ENCODE assay signal across 8 mouse cellular contexts in genomic region chr4:133730122-133730521, GRCm38 (mm10). TPM values are rescaled to one million over a fixed set of nuclear protein-coding genes. Genes with fewer than 3 reads are reported as not detected.
DNase-seq lines count a peak whose midpoint lies in the region; ATAC-seq lines count a peak whose summit lies in the region.

No protein-coding gene starts in this region.

- peak; percentile 19 for ATAC-seq in lung, embryonic 16.5 days (ENCODE audit: low read depth)
- ATAC-seq in forebrain, embryonic 12.5 days (ENCODE audit: low FRiP score): peak; percentile 39
- 0 out of 2 replicates have a peak, but pooled peaks have one; percentile 43 for ATAC-seq in liver, embryonic 11.5 days (replicated peaks; ENCODE audit: low FRiP score)

- peaks cover 77% of the 10 kb centered on the region for H3K4me1 ChIP-seq in lung, embryonic 16.5 days (replicated peaks; ENCODE audit: control insufficient read depth, insufficient read depth, low read length)
- peaks cover 77% of the 10 kb centered on the region for H3K4me1 ChIP-seq in forebrain, embryonic 12.5 days
- H3K4me1 ChIP-seq in liver, embryonic 11.5 days (replicated peaks; ENCODE audit: control insufficient read depth, insufficient read depth, low read length): peaks cover 77% of the 10 kb centered on the region

- peak overlapping the region; percentile 14 for H3K4me3 ChIP-seq in lung, embryonic 16.5 days (ENCODE audit: low read length)
- peak overlapping the region; percentile 23 for H3K4me3 ChIP-seq in forebrain, embryonic 12.5 days (replicated peaks)
- peak overlapping the region; percentile 19 for H3K4me3 ChIP-seq in liver, embryonic 11.5 days (ENCODE audit: low read depth, low read length)

- peak overlapping the region; percentile 42 for H3K4me2 ChIP-seq in lung, embryonic 16.5 days (ENCODE audit: low read depth, low read length)
- peak overlapping the region; percentile 50 for H3K4me2 ChIP-seq in forebrain, embryonic 12.5 days
- peak overlapping the region; percentile 56 for H3K4me2 ChIP-seq in liver, embryonic 11.5 days

- peak overlapping the region; percentile 56 for H3K9ac ChIP-seq in lung, embryonic 16.5 days (ENCODE audit: low read length)
- H3K9ac ChIP-seq in forebrain, embryonic 12.5 days: peak overlapping the region; percentile 47
- H3K9ac ChIP-seq in liver, embryonic 11.5 days (ENCODE audit: low read depth, low read length): peak overlapping the region; percentile 30; the same call in 1 of the 2 replicates

- H3K27ac ChIP-seq in lung, embryonic 16.5 days (ENCODE audit: low read length): peak overlapping the region; percentile 91
- peak overlapping the region; percentile 95 for H3K27ac ChIP-seq in forebrain, embryonic 12.5 days
- peak overlapping the region; percentile 79 for H3K27ac ChIP-seq in liver, embryonic 11.5 days (ENCODE audit: low read depth, low read length)

- no peaks in the 10 kb centered on the region for H3K9me3 ChIP-seq in lung, embryonic 16.5 days (ENCODE audit: control insufficient read depth, low read length)
- no peaks in the 10 kb centered on the region for H3K9me3 ChIP-seq in forebrain, embryonic 12.5 days
- no peaks in the 10 kb centered on the region for H3K9me3 ChIP-seq in liver, embryonic 11.5 days (ENCODE audit: control insufficient read depth, low read length)

- H3K27me3 ChIP-seq in lung, embryonic 16.5 days (ENCODE audit: control insufficient read depth, insufficient read depth, low read depth, low read length): no peaks in the 10 kb centered on the region
- H3K27me3 ChIP-seq in forebrain, embryonic 12.5 days: no peaks in the 10 kb centered on the region
- no peaks in the 10 kb centered on the region for H3K27me3 ChIP-seq in liver, embryonic 11.5 days (replicated peaks; ENCODE audit: control insufficient read depth, insufficient read depth, low read length)
- H3K27me3 ChIP-seq in splenic B cell, adult 2 months (ENCODE audit: control insufficient read depth, insufficient read depth, low read length, poor library complexity, severe bottlenecking): no peaks in the 10 kb centered on the region

- H3K36me3 ChIP-seq in lung, embryonic 16.5 days (ENCODE audit: control insufficient read depth, insufficient read depth, low read length): no peaks in the 10 kb centered on the region; the same call in 1 of the 2 replicates
- peaks cover 8% of the 10 kb centered on the region; the same call in 1 of the 2 replicates for H3K36me3 ChIP-seq in forebrain, embryonic 12.5 days (replicated peaks)
- H3K36me3 ChIP-seq in liver, embryonic 11.5 days (ENCODE audit: control insufficient read depth, insufficient read depth, low read length): peaks cover 11% of the 10 kb centered on the region
- 0 out of 2 replicates have a peak, but pooled peaks cover 6% of the 10 kb centered on the region for H3K36me3 ChIP-seq in splenic B cell, adult 2 months (ENCODE audit: control insufficient read depth, insufficient read depth, low read length, poor library complexity, severe bottlenecking)

- no peak for DNase-seq in lung, postnatal 14 days
- DNase-seq in liver, embryonic 11.5 days (ENCODE audit: low spot score): no peak
- peak; percentile 28 for DNase-seq in splenic B cell, adult 2 months (ENCODE audit: low read depth, low spot score)
- DNase-seq in MN1 (ENCODE audit: low spot score): no peak
- no peak for DNase-seq in kidney, postnatal 14 days
- DNase-seq in testis, postnatal 10 days (ENCODE audit: low spot score): no peak

RNA-seq across cellular contexts. Expression of gene Arid1a, which starts 26.4 kb away (rescaled TPM):
- 28.4 and 28.9 TPM in 2 replicates for polyA plus RNA-seq in lung, embryonic 16.5 days (2015; fragmentation: Nextera tagmentation; extraction: Ambion mirVana)
- polyA plus RNA-seq in forebrain, embryonic 12.5 days (2016; fragmentation: Nextera tagmentation; extraction: Ambion mirVana): 50.4 and 51.5 TPM in 2 replicates
- 26.6 and 32.4 TPM in 2 replicates for polyA plus RNA-seq in liver, embryonic 11.5 days (2014; fragmentation: Nextera tagmentation; extraction: Ambion mirVana)

RNA-seq across cellular contexts. Expression of gene Pigv, which starts 57.7 kb away (rescaled TPM):
- 20.1 and 20.7 TPM in 2 replicates for polyA plus RNA-seq in lung, embryonic 16.5 days (2015; fragmentation: Nextera tagmentation; extraction: Ambion mirVana)
- polyA plus RNA-seq in forebrain, embryonic 12.5 days (2016; fragmentation: Nextera tagmentation; extraction: Ambion mirVana): 17.3 and 18.0 TPM in 2 replicates
- polyA plus RNA-seq in liver, embryonic 11.5 days (2014; fragmentation: Nextera tagmentation; extraction: Ambion mirVana): 10.7 and 15.0 TPM in 2 replicates
